Mouse (Mus musculus) cerebellum, adult 8-10 months (tissue): ENCODE data around the gene Gpr101.

ENCODE experiments used
- DNase-seq: peaks from one replicate; pipeline ENCODE4 v3.0.0; 2022

Gene Gpr101

DNA sequence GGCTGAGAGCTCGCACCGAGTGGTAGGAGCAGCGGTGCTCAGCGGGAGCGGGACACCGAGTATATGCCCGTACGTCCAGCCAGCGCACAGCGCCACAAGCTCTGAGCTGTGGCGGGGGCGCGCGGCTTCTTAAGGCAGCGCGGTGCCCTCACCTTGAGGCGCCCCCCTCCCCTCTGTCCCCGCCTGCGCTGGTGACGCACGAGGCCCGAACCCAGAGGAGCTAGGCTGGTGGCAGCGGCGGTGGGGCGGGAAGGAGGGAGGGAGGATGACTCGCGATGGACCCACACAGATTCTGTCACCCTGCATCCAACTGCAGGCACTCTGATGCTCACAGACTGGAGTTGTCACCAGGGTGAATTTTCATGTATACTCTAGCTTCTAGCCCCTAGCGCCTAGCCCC, at the start of gene Gpr101:
TSS of gene Gpr101 (minus strand) at position 124 of the 400 bp plus-strand sequence.
- DNase-seq = no peak

DNA sequence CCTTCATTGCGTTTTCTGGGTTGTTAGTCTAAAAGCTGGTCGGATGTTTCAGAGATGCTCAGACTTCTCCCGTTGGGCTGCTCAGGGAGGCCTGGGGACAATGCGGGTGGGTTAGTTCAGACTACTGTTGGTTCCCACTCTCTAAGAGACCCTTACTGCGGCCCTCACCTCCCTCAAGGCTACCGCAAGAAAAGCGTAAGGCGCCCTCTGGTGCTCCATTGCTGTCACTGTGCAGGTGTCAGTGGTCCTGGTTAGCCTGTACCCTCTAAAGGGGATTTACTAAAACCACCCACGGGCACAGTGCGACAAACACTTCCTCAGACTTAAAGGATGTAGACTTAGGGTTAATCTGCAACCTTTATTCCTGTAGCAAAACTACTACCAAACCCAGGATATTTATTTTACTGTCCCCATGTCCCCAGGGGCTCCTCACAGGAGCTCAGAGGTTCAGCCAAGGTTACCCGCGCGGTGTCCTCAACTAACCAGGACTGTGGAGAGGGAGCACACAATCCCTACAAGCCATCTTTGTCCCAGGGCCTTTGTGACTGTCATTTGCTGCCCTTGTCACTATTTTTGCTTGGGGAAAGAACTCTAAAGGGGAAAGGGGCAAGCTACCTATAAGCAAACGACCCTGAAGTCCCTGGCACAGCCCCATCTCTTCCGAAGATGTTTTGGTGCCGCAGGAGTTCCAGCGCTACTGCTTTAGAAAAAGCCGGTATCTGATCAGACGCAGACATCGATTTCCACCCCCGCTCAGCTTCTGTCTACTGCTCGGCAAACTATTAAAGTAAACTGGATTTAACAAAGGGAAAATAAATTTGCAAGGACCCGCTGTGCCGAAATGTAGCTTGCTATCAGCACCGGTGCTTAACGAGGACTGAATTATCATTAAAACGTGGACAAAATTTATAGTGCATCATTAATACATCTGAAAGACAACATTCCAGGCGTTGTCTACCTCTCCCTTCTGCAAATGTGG, 17.8 kb upstream of the Gpr101 start:
- DNase-seq = no peak

DNA sequence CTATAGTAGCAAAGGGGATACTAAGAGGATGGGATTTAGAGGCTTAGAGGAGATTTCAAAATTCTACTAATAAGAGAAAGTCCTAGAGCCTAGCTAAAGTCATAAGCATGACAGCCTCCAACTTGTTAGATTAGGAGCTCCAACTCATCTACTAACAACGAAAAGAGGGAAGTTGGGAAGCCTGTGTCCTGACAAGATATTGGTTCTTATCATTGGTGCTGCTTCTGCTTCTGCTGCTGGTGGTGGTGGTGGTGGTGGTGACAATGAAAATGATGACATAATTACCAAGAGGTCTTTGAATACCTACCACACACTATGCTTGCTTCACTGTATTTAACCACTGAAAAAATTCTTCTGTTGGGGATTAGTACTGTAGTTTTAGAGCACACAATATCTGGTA, 2.7 kb upstream of the Gpr101 start:
- DNase-seq = no peak
